Mouse (Mus musculus) embryonic facial prominence, embryonic 13.5 days (tissue): ENCODE data around the gene Tnfaip2. TPM values are rescaled to one million over a fixed set of nuclear protein-coding genes. Genes with fewer than 3 reads are reported as not detected.

Experiments used
- ATAC-seq: fragments of 200-750 bp; cut with Nextera tagmentation; 2 replicates; pipeline ENCODE4 v1.8.0; 2017; ENCODE audit warnings: low read depth; ENCODE audit not compliant: insufficient number of reproducible peaks, insufficient read depth, low FRiP score, low TSS enrichment
- H3K27ac ChIP-seq: fragments of 300-500 bp; sonication (generic); 2 replicates; pipeline ENCODE4 v1.5.1; 2015; ENCODE audit warnings: moderate library complexity, mild to moderate bottlenecking, inconsistent platforms
- H3K27me3 ChIP-seq: fragments of 300-500 bp; sonication (generic); 2 replicates; pipeline ENCODE4 v1.6.1; 2015; ENCODE audit warnings: mild to moderate bottlenecking, inconsistent platforms
- H3K36me3 ChIP-seq: fragments of 300-500 bp; sonication (generic); 2 replicates; pipeline ENCODE4 v1.6.1; 2015; ENCODE audit warnings: mild to moderate bottlenecking, inconsistent platforms
- H3K4me1 ChIP-seq: fragments of 300-500 bp; sonication (generic); 2 replicates; pipeline ENCODE4 v1.6.1; 2015; ENCODE audit warnings: inconsistent platforms
- H3K4me2 ChIP-seq: fragments of 300-500 bp; sonication (generic); 2 replicates; pipeline ENCODE4 v1.6.1; 2015; ENCODE audit warnings: moderate library complexity, mild to moderate bottlenecking, inconsistent platforms
- H3K4me3 ChIP-seq: fragments of 300-500 bp; sonication (generic); 2 replicates; pipeline ENCODE4 v1.5.1; 2015; ENCODE audit warnings: mild to moderate bottlenecking, inconsistent platforms
- H3K9ac ChIP-seq: fragments of 300-500 bp; sonication (generic); 2 replicates; pipeline ENCODE4 v1.6.1; 2015; ENCODE audit warnings: mild to moderate bottlenecking, inconsistent platforms
- H3K9me3 ChIP-seq: fragments of 300-500 bp; sonication (generic); 2 replicates; pipeline ENCODE4 v1.6.1; 2016; ENCODE audit warnings: inconsistent platforms
- WGBS: fragments of 180-500 bp; shearing (Covaris S2); methylation state at CpG from one replicate; pipeline ENCODE4 v1.1.7; 2015; ENCODE audit warnings: mixed read lengths; 5-methylcytosine and 5-hydroxymethylcytosine counted together
- polyA plus RNA-seq: library from polyadenylated mRNA; unstranded; fragments of >200 nt; fragmentation: Nextera tagmentation; extraction: Ambion mirVana; gene quantifications from 2 replicates; pipeline ENCODE4 v1.2.1, GENCODE M21; 2015

Gene Tnfaip2
- polyA plus RNA-seq, 1 experiment from 2014 or later: 10.6 TPM

GRCm38 (mm10) chr12:111468206-111468605, 25.9 kb downstream of the Tnfaip2 start:
- H3K9me3 ChIP-seq: no peaks in the 10 kb centered on the region

GRCm38 (mm10) chr12:111469507-111469906, 27.2 kb downstream of the Tnfaip2 start:
- Histone ChIP-seq H3K9ac (no peak overlapping the region), H3K27ac (no peak overlapping the region), H3K4me2 (no peak overlapping the region), H3K4me1 (peaks cover 5% of the 10 kb centered on the region), H3K36me3 (no peaks in the 10 kb centered on the region), H3K9me3 (no peaks in the 10 kb centered on the region), H3K27me3 (0 out of 2 replicates have a peak, but pooled peaks cover 3% of the 10 kb centered on the region), H3K4me3 (no peak overlapping the region)
- no peak for ATAC-seq
- WGBS: 8% methylated on average over 8 of the region's 8 CpGs

More at GRCm38 (mm10) chr12:111468206-111468605, 25.9 kb downstream of the Tnfaip2 start:
- Histone ChIP-seq H3K27me3 (peaks cover 3% of the 10 kb centered on the region; the same call in 1 of the 2 replicates), H3K4me1 (peaks cover 9% of the 10 kb centered on the region), H3K9ac (no peak overlapping the region), H3K27ac (no peak overlapping the region), H3K4me3 (no peak overlapping the region), H3K36me3 (no peaks in the 10 kb centered on the region), H3K4me2 (no peak overlapping the region)
- WGBS: 69% methylated on average over 7 of the region's 7 CpGs
- ATAC-seq: no peak

- no peak overlapping the region for H3K4me3 ChIP-seq
- no peak overlapping the region for H3K9ac ChIP-seq
- WGBS: 60% methylated on average over 1 of the region's 1 CpGs
- ATAC-seq: no peak
- H3K36me3 ChIP-seq: no peaks in the 10 kb centered on the region
- no peaks in the 10 kb centered on the region for H3K9me3 ChIP-seq
- no peak overlapping the region for H3K27ac ChIP-seq
- H3K4me2 ChIP-seq: no peak overlapping the region
- peaks cover 15% of the 10 kb centered on the region for H3K4me1 ChIP-seq
- H3K27me3 ChIP-seq: 0 out of 2 replicates have a peak, but pooled peaks cover 3% of the 10 kb centered on the region
Observed at GRCm38 (mm10) chr12:111471119-111471518, 28.9 kb downstream of the Tnfaip2 start.

- Histone ChIP-seq H3K27ac (no peak overlapping the region), H3K27me3 (no peaks in the 10 kb centered on the region), H3K9ac (no peak overlapping the region), H3K36me3 (no peaks in the 10 kb centered on the region), H3K4me1 (peaks cover 15% of the 10 kb centered on the region), H3K4me3 (no peak overlapping the region), H3K9me3 (no peaks in the 10 kb centered on the region), H3K4me2 (no peak overlapping the region)
- no peak for ATAC-seq
- 80% methylated on average over 3 of the region's 3 CpGs for WGBS
Observed at GRCm38 (mm10) chr12:111471721-111472120, 29.5 kb downstream of the Tnfaip2 start.

- no peaks in the 10 kb centered on the region for H3K36me3 ChIP-seq
- 63% methylated on average over 5 of the region's 5 CpGs for WGBS
Observed at GRCm38 (mm10) chr12:111472886-111473285, 30.6 kb downstream of the Tnfaip2 start.

GRCm38 (mm10) chr12:111474384-111474783, 32.1 kb downstream of the Tnfaip2 start:
- Histone ChIP-seq H3K4me3 (no peak overlapping the region), H3K4me1 (peaks cover 13% of the 10 kb centered on the region), H3K27me3 (0 out of 2 replicates have a peak, but pooled peaks cover 5% of the 10 kb centered on the region), H3K9ac (no peak overlapping the region), H3K4me2 (no peak overlapping the region), H3K27ac (no peak overlapping the region), H3K36me3 (no peaks in the 10 kb centered on the region), H3K9me3 (no peaks in the 10 kb centered on the region)
- ATAC-seq: no peak
- 91% methylated on average over 3 of the region's 3 CpGs for WGBS

More at GRCm38 (mm10) chr12:111472886-111473285, 30.6 kb downstream of the Tnfaip2 start:
- no peak overlapping the region for H3K4me2 ChIP-seq
- no peak overlapping the region for H3K27ac ChIP-seq
- H3K9me3 ChIP-seq: no peaks in the 10 kb centered on the region
- H3K4me1 ChIP-seq: peaks cover 15% of the 10 kb centered on the region
- no peak overlapping the region for H3K9ac ChIP-seq
- H3K27me3 ChIP-seq: no peaks in the 10 kb centered on the region
- no peak overlapping the region for H3K4me3 ChIP-seq
- ATAC-seq: no peak

GRCm38 (mm10) chr12:111474893-111475643, 32.8 kb downstream of the Tnfaip2 start:
- no peak for ATAC-seq
- Histone ChIP-seq H3K9me3 (no peaks in the 10 kb centered on the region), H3K4me2 (no peak overlapping the region), H3K36me3 (no peaks in the 10 kb centered on the region), H3K4me3 (no peak overlapping the region), H3K27ac (no peak overlapping the region), H3K4me1 (peaks cover 13% of the 10 kb centered on the region), H3K9ac (no peak overlapping the region), H3K27me3 (0 out of 2 replicates have a peak, but pooled peaks cover 5% of the 10 kb centered on the region)
- 32% methylated on average over 8 of the region's 8 CpGs for WGBS

GRCm38 (mm10) chr12:111478924-111479323, 36.7 kb downstream of the Tnfaip2 start:
- Histone ChIP-seq H3K27ac (peak overlapping the region; percentile 39; the same call in 1 of the 2 replicates), H3K27me3 (peaks cover 13% of the 10 kb centered on the region), H3K4me3 (no peak overlapping the region), H3K4me1 (peaks cover 13% of the 10 kb centered on the region), H3K4me2 (no peak overlapping the region), H3K36me3 (no peaks in the 10 kb centered on the region), H3K9me3 (no peaks in the 10 kb centered on the region), H3K9ac (no peak overlapping the region)
- ATAC-seq: no peak
- WGBS: 38% methylated on average over 5 of the region's 5 CpGs

- no peak overlapping the region for H3K4me2 ChIP-seq
- no peak for ATAC-seq
- H3K27me3 ChIP-seq: peaks cover 23% of the 10 kb centered on the region
- H3K9me3 ChIP-seq: no peaks in the 10 kb centered on the region
- H3K4me1 ChIP-seq: peaks cover 9% of the 10 kb centered on the region
- 73% methylated on average over 2 of the region's 2 CpGs for WGBS
- no peak overlapping the region for H3K27ac ChIP-seq
- no peak overlapping the region for H3K4me3 ChIP-seq
- H3K9ac ChIP-seq: no peak overlapping the region
- no peaks in the 10 kb centered on the region for H3K36me3 ChIP-seq
Observed at GRCm38 (mm10) chr12:111479917-111480316, 37.6 kb downstream of the Tnfaip2 start.

- peak overlapping the region; percentile 75 for H3K27ac ChIP-seq
- peak overlapping the region; percentile 69 for H3K9ac ChIP-seq
- ATAC-seq: 0 out of 2 replicates have a peak, but pooled peaks have one; percentile 29
- WGBS: under 1% methylated on average over 63 of the region's 63 CpGs
- H3K4me1 ChIP-seq: peaks cover 22% of the 10 kb centered on the region
- no peaks in the 10 kb centered on the region for H3K9me3 ChIP-seq
- H3K27me3 ChIP-seq: peaks cover 64% of the 10 kb centered on the region
- H3K4me3 ChIP-seq: peak overlapping the region; percentile 54
- H3K36me3 ChIP-seq: no peaks in the 10 kb centered on the region
- peak overlapping the region; percentile 90 for H3K4me2 ChIP-seq
Observed at GRCm38 (mm10) chr12:111485046-111485651, 42.9 kb downstream of the Tnfaip2 start.

GRCm38 (mm10) chr12:111485652-111486306, 43.5 kb downstream of the Tnfaip2 start, which contains the start of gene Gm266:
Gene Gm266, minus strand, starts transcription at chr12:111485823.
- Histone ChIP-seq H3K36me3 (no peaks in the 10 kb centered on the region), H3K4me3 (peak within 1 kb of the TSS; percentile 54), H3K9ac (peak within 1 kb of the TSS; percentile 69), H3K9me3 (no peaks in the 10 kb centered on the region), H3K27ac (peak within 1 kb of the TSS; percentile 75), H3K4me1 (peaks cover 22% of the 10 kb centered on the region), H3K4me2 (peak within 1 kb of the TSS; percentile 90), H3K27me3 (peaks cover 64% of the 10 kb centered on the region)
- peak; percentile 80 for ATAC-seq
- WGBS: under 1% methylated on average over 54 of the region's 58 CpGs
